Mouse (Mus musculus): ENCODE measurements at regions not wholly inside any gene's neighbourhood (a gene's known extent, or its start where the extent isn't known, plus 50 kb on each side); places are given as distances from the start of the nearest gene placed in this dataset.

GRCm38 (mm10) chr1:112947551-112948310 is 1083.0 kb upstream of the Dsel start:
- TF ChIP-seq CTCF (IDR thresholded peaks at IDR 0.05; ENCODE audit: borderline replicate concordance, extremely low read depth, insufficient read depth, insufficient read length) = no peak
- no peak for TF ChIP-seq POLR2A (IDR thresholded peaks at IDR 0.05; ENCODE audit: borderline replicate concordance, extremely low read depth, insufficient read depth, insufficient read length, poor library complexity, severe bottlenecking)
- peak; percentile 12 for DNase-seq (ENCODE audit: low read depth)

Data from brain, embryonic 14.5 days (tissue).